Mouse (Mus musculus) limb, embryonic 13.5 days (tissue): ENCODE results near the gene Prss46. TPM values are rescaled to one million over a fixed set of nuclear protein-coding genes. Genes with fewer than 3 reads are reported as not detected.
A peak's percentile ranks its signal among the peaks of the same experiment; 100 is the strongest.

Source experiments
- ATAC-seq: fragments of 200-750 bp; cut with Nextera tagmentation; 2 replicates; pipeline ENCODE4 v1.8.0; 2017; ENCODE audit warnings: low read depth, moderate number of reproducible peaks, moderate TSS enrichment; ENCODE audit not compliant: low FRiP score
- H3K27ac ChIP-seq: fragments of 300-500 bp; sonication (generic); 2 replicates; pipeline ENCODE4 v1.5.1; 2015; ENCODE audit warnings: inconsistent platforms, mild to moderate bottlenecking, moderate library complexity
- H3K27me3 ChIP-seq: fragments of 300-500 bp; sonication (generic); 2 replicates; pipeline ENCODE4 v1.6.1; 2015; ENCODE audit warnings: mild to moderate bottlenecking, inconsistent platforms
- H3K36me3 ChIP-seq: fragments of 300-500 bp; sonication (generic); 2 replicates; pipeline ENCODE4 v1.6.1; 2015; ENCODE audit warnings: inconsistent platforms, mild to moderate bottlenecking, moderate library complexity
- H3K4me1 ChIP-seq: fragments of 300-500 bp; sonication (generic); 2 replicates; pipeline ENCODE4 v1.6.1; 2015; ENCODE audit warnings: inconsistent platforms
- H3K4me2 ChIP-seq: fragments of 300-500 bp; sonication (generic); replicated peaks from 2 replicates; pipeline ENCODE4 v1.6.1; 2015; ENCODE audit warnings: inconsistent platforms, mild to moderate bottlenecking, moderate library complexity
- H3K4me3 ChIP-seq: fragments of 300-500 bp; sonication (generic); 2 replicates; pipeline ENCODE4 v1.5.1; 2015; ENCODE audit warnings: moderate library complexity, mild to moderate bottlenecking, inconsistent platforms
- H3K9ac ChIP-seq: fragments of 300-500 bp; sonication (generic); 2 replicates; pipeline ENCODE4 v1.6.1; 2015; ENCODE audit warnings: mild to moderate bottlenecking, inconsistent platforms
- H3K9me3 ChIP-seq: fragments of 300-500 bp; sonication (generic); 2 replicates; pipeline ENCODE4 v1.6.1; 2016; ENCODE audit warnings: inconsistent platforms
- WGBS: fragments of 180-500 bp; shearing (Covaris S2); methylation state at CpG from one replicate; pipeline ENCODE4 v1.1.7; 2015; 5-methylcytosine and 5-hydroxymethylcytosine counted together
- polyA plus RNA-seq: library from polyadenylated mRNA; unstranded; fragments of >200 nt; fragmentation: Nextera tagmentation; extraction: Ambion mirVana; gene quantifications from 2 replicates; pipeline ENCODE4 v1.2.1, GENCODE M21; 2015

The Prss46 gene
- polyA plus RNA-seq, 1 experiment from 2014 or later: not detected

- 89% methylated on average over 14 of the region's 14 CpGs for WGBS
- Histone ChIP-seq H3K36me3 (no peaks in the 10 kb centered on the region), H3K9ac (no peak overlapping the region), H3K27me3 (0 out of 2 replicates have a peak, but pooled peaks cover 1% of the 10 kb centered on the region), H3K9me3 (no peaks in the 10 kb centered on the region), H3K4me1 (no peaks in the 10 kb centered on the region), H3K4me3 (no peak overlapping the region), H3K4me2 (no peak overlapping the region), H3K27ac (no peak overlapping the region)
- no peak for ATAC-seq
Measured at GRCm38 (mm10) chr9:110888935-110889334, 44.6 kb downstream of the Prss46 start.

- Histone ChIP-seq H3K36me3 (no peaks in the 10 kb centered on the region), H3K4me3 (no peak overlapping the region)
Measured at GRCm38 (mm10) chr9:110890026-110890783, 45.9 kb downstream of the Prss46 start.

GRCm38 (mm10) chr9:110891077-110891828, 46.9 kb downstream of the Prss46 start:
- WGBS: 78% methylated on average over 12 of the region's 12 CpGs
- no peak overlapping the region for H3K27ac ChIP-seq

More at GRCm38 (mm10) chr9:110890026-110890783, 45.9 kb downstream of the Prss46 start:
- H3K27me3 ChIP-seq: 0 out of 2 replicates have a peak, but pooled peaks cover 3% of the 10 kb centered on the region
- no peak for ATAC-seq
- H3K4me2 ChIP-seq: no peak overlapping the region
- no peaks in the 10 kb centered on the region for H3K4me1 ChIP-seq
- WGBS: 12% methylated on average over 21 of the region's 21 CpGs
- no peaks in the 10 kb centered on the region for H3K9me3 ChIP-seq
- H3K9ac ChIP-seq: no peak overlapping the region
- H3K27ac ChIP-seq: no peak overlapping the region

GRCm38 (mm10) chr9:110892552-110892951, 48.2 kb downstream of the Prss46 start:
- Histone ChIP-seq H3K27ac (no peak overlapping the region), H3K9ac (no peak overlapping the region), H3K4me3 (no peak overlapping the region), H3K9me3 (no peaks in the 10 kb centered on the region), H3K4me1 (peaks cover 12% of the 10 kb centered on the region), H3K27me3 (0 out of 2 replicates have a peak, but pooled peaks cover 3% of the 10 kb centered on the region), H3K36me3 (no peaks in the 10 kb centered on the region), H3K4me2 (no peak overlapping the region)
- no peak for ATAC-seq
- 81% methylated on average over 3 of the region's 3 CpGs for WGBS

More at GRCm38 (mm10) chr9:110891077-110891828, 46.9 kb downstream of the Prss46 start:
- ATAC-seq: no peak
- no peaks in the 10 kb centered on the region for H3K9me3 ChIP-seq
- 0 out of 2 replicates have a peak, but pooled peaks cover 3% of the 10 kb centered on the region for H3K27me3 ChIP-seq
- no peaks in the 10 kb centered on the region for H3K36me3 ChIP-seq
- H3K9ac ChIP-seq: no peak overlapping the region
- H3K4me1 ChIP-seq: peaks cover 8% of the 10 kb centered on the region
- H3K4me2 ChIP-seq: no peak overlapping the region
- no peak overlapping the region for H3K4me3 ChIP-seq

- H3K27me3 ChIP-seq: 0 out of 2 replicates have a peak, but pooled peaks cover 3% of the 10 kb centered on the region
- ATAC-seq: no peak
- H3K4me2 ChIP-seq: no peak overlapping the region
- no peaks in the 10 kb centered on the region for H3K36me3 ChIP-seq
- no peak overlapping the region for H3K27ac ChIP-seq
- no peak overlapping the region for H3K9ac ChIP-seq
- H3K4me3 ChIP-seq: no peak overlapping the region
- WGBS: 63% methylated on average over 10 of the region's 10 CpGs
- H3K9me3 ChIP-seq: no peaks in the 10 kb centered on the region
- H3K4me1 ChIP-seq: peaks cover 12% of the 10 kb centered on the region
Measured at GRCm38 (mm10) chr9:110893429-110893828, 49.1 kb downstream of the Prss46 start.

GRCm38 (mm10) chr9:110895507-110895906, 51.2 kb downstream of the Prss46 start:
- Histone ChIP-seq H3K36me3 (no peaks in the 10 kb centered on the region), H3K4me3 (no peak overlapping the region), H3K4me1 (peaks cover 12% of the 10 kb centered on the region), H3K9me3 (no peaks in the 10 kb centered on the region), H3K27ac (no peak overlapping the region), H3K4me2 (no peak overlapping the region), H3K9ac (no peak overlapping the region), H3K27me3 (0 out of 2 replicates have a peak, but pooled peaks cover 3% of the 10 kb centered on the region)
- ATAC-seq: no peak
- 53% methylated on average over 5 of the region's 5 CpGs for WGBS

GRCm38 (mm10) chr9:110895994-110896393, 51.7 kb downstream of the Prss46 start:
- Histone ChIP-seq H3K27me3 (0 out of 2 replicates have a peak, but pooled peaks cover 3% of the 10 kb centered on the region), H3K36me3 (no peaks in the 10 kb centered on the region), H3K4me1 (peaks cover 12% of the 10 kb centered on the region), H3K4me2 (peak overlapping the region; percentile 45), H3K4me3 (0 out of 2 replicates have a peak overlapping the region, but pooled peaks have one; percentile 4), H3K9me3 (no peaks in the 10 kb centered on the region), H3K27ac (no peak overlapping the region), H3K9ac (no peak overlapping the region)
- WGBS: 8% methylated on average over 7 of the region's 7 CpGs
- peak; percentile 45; the same call in 1 of the 2 replicates for ATAC-seq

- Histone ChIP-seq H3K27ac (no peak overlapping the region), H3K9ac (no peak overlapping the region), H3K4me2 (peak overlapping the region; percentile 45), H3K27me3 (0 out of 2 replicates have a peak, but pooled peaks cover 3% of the 10 kb centered on the region), H3K9me3 (no peaks in the 10 kb centered on the region), H3K4me1 (peaks cover 12% of the 10 kb centered on the region), H3K4me3 (0 out of 2 replicates have a peak overlapping the region, but pooled peaks have one; percentile 4), H3K36me3 (no peaks in the 10 kb centered on the region)
- peak; percentile 38; the same call in 1 of the 2 replicates for ATAC-seq
- WGBS: 9% methylated on average over 6 of the region's 6 CpGs
Measured at GRCm38 (mm10) chr9:110896595-110896994, 52.3 kb downstream of the Prss46 start.

GRCm38 (mm10) chr9:110899451-110900008, 55.2 kb downstream of the Prss46 start:
- peaks cover 12% of the 10 kb centered on the region for H3K4me1 ChIP-seq
- no peaks in the 10 kb centered on the region for H3K9me3 ChIP-seq
- no peak overlapping the region for H3K27ac ChIP-seq
- no peak for ATAC-seq
- WGBS: 59% methylated on average over 10 of the region's 10 CpGs
- H3K4me2 ChIP-seq: no peak overlapping the region
- H3K36me3 ChIP-seq: no peaks in the 10 kb centered on the region
- H3K4me3 ChIP-seq: no peak overlapping the region
- no peak overlapping the region for H3K9ac ChIP-seq
- no peaks in the 10 kb centered on the region for H3K27me3 ChIP-seq

GRCm38 (mm10) chr9:110901204-110901603, 56.9 kb downstream of the Prss46 start:
- Histone ChIP-seq H3K27me3 (no peaks in the 10 kb centered on the region), H3K9me3 (no peaks in the 10 kb centered on the region), H3K9ac (no peak overlapping the region), H3K4me1 (peaks cover 4% of the 10 kb centered on the region), H3K27ac (no peak overlapping the region), H3K4me2 (no peak overlapping the region), H3K36me3 (no peaks in the 10 kb centered on the region), H3K4me3 (no peak overlapping the region)
- ATAC-seq: no peak
- WGBS: 83% methylated on average over 6 of the region's 6 CpGs

- no peak overlapping the region for H3K27ac ChIP-seq
- ATAC-seq: no peak
- no peak overlapping the region for H3K9ac ChIP-seq
- no peak overlapping the region for H3K4me2 ChIP-seq
- no peak overlapping the region for H3K4me3 ChIP-seq
- WGBS: 88% methylated on average over 4 of the region's 4 CpGs
- H3K27me3 ChIP-seq: no peaks in the 10 kb centered on the region
- no peaks in the 10 kb centered on the region for H3K9me3 ChIP-seq
- H3K4me1 ChIP-seq: no peaks in the 10 kb centered on the region
- no peaks in the 10 kb centered on the region for H3K36me3 ChIP-seq
Measured at GRCm38 (mm10) chr9:110902271-110902670, 58.0 kb downstream of the Prss46 start.
